Mouse (Mus musculus) heart, adult 2 months (tissue): ENCODE data around the gene Sspo. TPM values are rescaled to one million over a fixed set of nuclear protein-coding genes. Genes with fewer than 3 reads are reported as not detected.

ENCODE experiments used
- DNase-seq, 2 experiments: peaks; one replicate each; pipeline ENCODE4 v3.0.0; 2021
- H3K27ac ChIP-seq: fragments of 200-600 bp; 2 replicates; pipeline ENCODE4 v1.8.1; 2022
- H3K27me3 ChIP-seq: fragments of 200-500 bp; 2 replicates; pipeline ENCODE4 v1.6.1; 2012; ENCODE audit warnings: mild to moderate bottlenecking, low read length, inconsistent platforms, mixed read lengths; ENCODE audit not compliant: control insufficient read depth, insufficient read depth
- H3K36me3 ChIP-seq: fragments of 200-500 bp; 2 replicates; pipeline ENCODE4 v1.6.1; 2012; ENCODE audit warnings: low read length, inconsistent platforms; ENCODE audit not compliant: control insufficient read depth, insufficient read depth
- H3K4me1 ChIP-seq: fragments of 200-500 bp; 2 replicates; pipeline ENCODE4 v1.6.1; 2011; ENCODE audit warnings: low read length; ENCODE audit not compliant: control insufficient read depth, insufficient read depth
- H3K4me3 ChIP-seq: fragments of 200-600 bp; 2 replicates; pipeline ENCODE4 v1.8.1; 2022
- H3K79me2 ChIP-seq: fragments of 200-500 bp; replicated peaks from 2 replicates; pipeline ENCODE4 v1.6.1; 2012; ENCODE audit warnings: mild to moderate bottlenecking, inconsistent platforms, low read length, moderate library complexity, mixed read lengths; ENCODE audit not compliant: control insufficient read depth, insufficient read depth
- H3K9ac ChIP-seq: fragments of 200-500 bp; 2 replicates; pipeline ENCODE4 v1.6.1; 2012; ENCODE audit warnings: low read depth, mild to moderate bottlenecking, control low read depth, inconsistent platforms, low read length, mixed read lengths
- CTCF ChIP-seq: fragments of 200-600 bp; IDR thresholded peaks from 2 replicates; pipeline ENCODE4 v1.8.1; 2022; ENCODE audit warnings: antibody characterized with exemption, mild to moderate bottlenecking, moderate library complexity
- EP300 ChIP-seq: fragments of 200-500 bp; IDR thresholded peaks from 2 replicates; pipeline ENCODE4 v1.6.1; 2011; ENCODE audit warnings: low read depth, low read length, control low read depth; ENCODE audit not compliant: insufficient read depth
- POLR2A ChIP-seq: fragments of 200-500 bp; IDR thresholded peaks from 2 replicates; pipeline ENCODE4 v1.6.1; 2011; ENCODE audit warnings: mild to moderate bottlenecking, low read depth, low read length, control low read depth; ENCODE audit not compliant: insufficient read depth
- WGBS: fragments of 180-500 bp; shearing (Covaris S2); methylation state at CpG from one replicate; pipeline ENCODE4 v1.1.7; 2018; 5-methylcytosine and 5-hydroxymethylcytosine counted together
- intact Hi-C: fragments of 180-260 bp; cut with DNase I; formaldehyde crosslinking; loops from one replicate; pipeline ENCODE4 v1.15.1; 2025
- microRNA-seq, 2 experiments: library from miRNA; unstranded; fragments of <30 nt; microRNA quantifications; one replicate each; pipeline ENCODE4 v1.2.0; 2021
- polyA plus RNA-seq: library from polyadenylated mRNA; depleted of rRNA; stranded (reverse); fragments of >200 nt; gene quantifications from 2 replicates; pipeline ENCODE4 v1.2.3, GENCODE M21; 2012; rRNA removed
- total RNA-seq, 2 experiments: library from RNA; stranded (reverse); gene quantifications; 2 replicates each; pipeline ENCODE4 v1.2.3; 2021

Sspo gene
- total and polyA plus RNA-seq, 3 experiments: 0.18 to 1.7 (median 0.47) TPM

DNA sequence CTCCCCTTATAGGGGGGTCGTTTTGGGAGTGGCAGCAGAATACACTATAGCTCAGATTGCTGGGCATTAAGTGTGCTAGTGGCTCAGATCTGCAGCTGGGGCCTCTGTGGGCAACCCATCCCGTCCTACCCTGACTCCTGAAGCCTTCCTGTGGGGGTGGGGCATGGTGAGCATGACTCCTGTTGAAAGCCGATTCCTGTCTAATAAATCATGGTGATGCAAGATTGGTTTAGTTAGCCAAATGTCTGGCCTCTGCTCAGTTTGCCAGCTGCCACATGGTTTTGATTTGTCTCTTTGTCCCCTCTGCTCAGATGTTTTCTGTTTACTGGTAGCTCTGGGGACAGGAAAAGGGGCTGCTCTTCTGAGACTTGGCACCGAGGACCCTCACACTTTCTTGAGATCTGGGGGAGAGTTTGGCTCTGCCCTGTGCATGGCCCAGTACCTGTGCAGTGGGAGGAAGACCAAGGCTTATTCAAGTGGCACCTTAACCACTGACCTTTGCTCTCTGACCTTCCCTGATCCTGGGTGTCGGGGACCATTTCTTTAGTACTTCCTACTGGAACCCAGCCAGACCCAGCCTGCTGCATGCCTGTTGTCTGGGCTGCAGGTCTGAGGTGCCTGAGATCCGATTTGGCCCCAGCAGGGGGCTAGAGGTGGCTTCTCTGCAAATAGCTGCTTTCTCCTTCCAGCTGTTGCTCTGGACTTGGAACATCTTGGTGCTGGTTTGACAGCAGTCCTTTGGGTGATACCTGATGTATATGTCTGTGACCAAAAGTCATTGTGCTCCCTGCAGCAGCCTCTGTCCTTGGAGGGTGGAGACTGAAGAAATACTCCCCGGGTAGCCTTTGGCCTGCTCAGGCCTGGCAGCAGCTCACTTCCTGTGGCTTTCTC, 93.8 kb downstream of the Sspo start:
- intact Hi-C loops: loop anchor here (2.0 to 5.0 kb wide), 2 partner anchors 40 to 101 kb away; no protein-coding TSS in a partner anchor
- TF ChIP-seq EP300: no peak
- no peak for TF ChIP-seq CTCF
- no peak for TF ChIP-seq POLR2A
- no peaks in the 10 kb centered on the region for H3K27me3 ChIP-seq
- whole genome bisulfite sequencing: 43% methylated on average over 7 of the region's 7 CpGs
- no peaks in the 10 kb centered on the region for H3K79me2 ChIP-seq
- peak; percentile 36 to 50 for DNase-seq
- no peak overlapping the region for H3K27ac ChIP-seq
- no peaks in the 10 kb centered on the region for H3K36me3 ChIP-seq
- H3K4me1 ChIP-seq: peaks cover 4% of the 10 kb centered on the region
- H3K4me3 ChIP-seq: no peak overlapping the region
- no peak overlapping the region for H3K9ac ChIP-seq

DNA sequence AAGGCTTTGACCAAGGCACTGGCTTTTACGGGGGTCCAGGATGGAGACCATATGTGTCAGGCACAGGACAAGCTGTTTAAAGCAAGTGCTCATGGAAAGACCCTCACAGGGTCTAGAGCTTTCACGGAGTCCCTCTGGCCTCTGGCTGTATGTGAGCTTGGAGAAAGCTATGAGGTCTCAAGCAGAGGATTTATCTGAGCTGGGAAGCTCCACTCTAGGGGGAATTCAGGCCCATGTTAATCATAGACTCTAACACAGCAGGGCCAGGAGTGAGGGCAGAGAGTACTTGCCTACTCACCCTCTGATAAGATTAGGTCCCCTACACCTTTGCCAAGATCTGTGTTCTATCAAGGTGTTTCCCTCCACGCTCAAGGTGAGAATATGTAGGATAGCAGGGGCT, 94.6 kb downstream of the Sspo start:
- intact Hi-C loops: loop anchor here (5.0 kb wide), 1 partner anchor 40 kb away; no protein-coding TSS in a partner anchor
- Histone ChIP-seq H3K4me3 (no peak overlapping the region), H3K79me2 (no peaks in the 10 kb centered on the region), H3K4me1 (peaks cover 3% of the 10 kb centered on the region), H3K36me3 (no peaks in the 10 kb centered on the region), H3K27me3 (no peaks in the 10 kb centered on the region), H3K27ac (no peak overlapping the region), H3K9ac (no peak overlapping the region)
- no peak for DNase-seq
- WGBS: 88% methylated on average over 3 of the region's 3 CpGs
- no peak for TF ChIP-seq CTCF
- TF ChIP-seq EP300: no peak
- TF ChIP-seq POLR2A: no peak

- WGBS: 50% methylated on average over 5 of the region's 5 CpGs
- no peak for TF ChIP-seq EP300
- no peak for TF ChIP-seq POLR2A
- TF ChIP-seq CTCF: no peak
- no peak overlapping the region for H3K27ac ChIP-seq
- H3K27me3 ChIP-seq: no peaks in the 10 kb centered on the region
- DNase-seq: no peak
- no peaks in the 10 kb centered on the region for H3K79me2 ChIP-seq
- peaks cover 3% of the 10 kb centered on the region for H3K4me1 ChIP-seq
- H3K4me3 ChIP-seq: no peak overlapping the region
- no peaks in the 10 kb centered on the region for H3K36me3 ChIP-seq
- no peak overlapping the region for H3K9ac ChIP-seq
- intact Hi-C loops: no loop called here
These were observed 97.2 kb downstream of the Sspo start for GRCm38 (mm10) chr6:48545251-48545650.

GRCm38 (mm10) chr6:48546271-48546670, 98.2 kb downstream of the Sspo start:
- peak overlapping the region; percentile 65 for H3K27ac ChIP-seq
- intact Hi-C loops: no loop called here
- no peaks in the 10 kb centered on the region for H3K79me2 ChIP-seq
- DNase-seq: peak in 1 of 2 experiments; percentile 47
- peaks cover 3% of the 10 kb centered on the region for H3K4me1 ChIP-seq
- TF ChIP-seq EP300 (no peak), CTCF (peak; percentile 53)
- no peak overlapping the region for H3K9ac ChIP-seq
- WGBS: 42% methylated on average over 1 of the region's 1 CpGs
- H3K4me3 ChIP-seq: no peak overlapping the region
- no peaks in the 10 kb centered on the region for H3K36me3 ChIP-seq
- no peaks in the 10 kb centered on the region for H3K27me3 ChIP-seq

DNA sequence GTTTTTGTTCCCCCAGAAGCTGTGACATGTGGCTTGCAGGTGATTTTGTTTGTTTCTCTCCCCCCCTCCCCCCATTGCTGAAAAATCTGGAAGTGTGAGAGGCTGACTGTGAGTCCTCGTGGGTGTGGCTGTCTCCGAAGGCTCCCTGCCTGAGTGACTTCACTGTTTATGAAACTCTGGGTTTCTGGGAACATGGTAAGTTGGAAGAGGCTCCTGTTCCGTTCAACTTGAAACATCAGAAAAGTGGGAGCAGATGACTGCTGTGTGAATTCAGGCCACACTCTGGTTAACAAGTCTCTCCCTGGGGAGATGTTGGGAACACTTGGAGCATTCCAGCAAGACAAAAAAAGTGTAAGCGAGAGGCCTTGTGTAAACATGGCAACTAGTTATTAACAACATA, 98.8 kb downstream of the Sspo start:
- TF ChIP-seq CTCF: no peak
- no peak for TF ChIP-seq POLR2A
- TF ChIP-seq EP300: no peak
- no peaks in the 10 kb centered on the region for H3K36me3 ChIP-seq
- H3K4me3 ChIP-seq: no peak overlapping the region
- DNase-seq: peak; percentile 33 to 62
- peaks cover 3% of the 10 kb centered on the region for H3K4me1 ChIP-seq
- intact Hi-C loops: no loop called here
- no peaks in the 10 kb centered on the region for H3K27me3 ChIP-seq
- peak overlapping the region; percentile 65 for H3K27ac ChIP-seq
- H3K9ac ChIP-seq: 0 out of 2 replicates have a peak overlapping the region, but pooled peaks have one; percentile 12
- no peaks in the 10 kb centered on the region for H3K79me2 ChIP-seq
- 56% methylated on average over 4 of the region's 4 CpGs for WGBS

- Histone ChIP-seq H3K27ac (no peak overlapping the region), H3K9ac (no peak overlapping the region), H3K79me2 (no peaks in the 10 kb centered on the region), H3K36me3 (no peaks in the 10 kb centered on the region), H3K27me3 (no peaks in the 10 kb centered on the region), H3K4me1 (peaks cover 3% of the 10 kb centered on the region), H3K4me3 (no peak overlapping the region)
- 85% methylated on average over 6 of the region's 6 CpGs for WGBS
- intact Hi-C loops: no loop called here
- DNase-seq: no peak
- TF ChIP-seq EP300 (no peak), POLR2A (no peak), CTCF (no peak)
These were observed 100.3 kb downstream of the Sspo start for GRCm38 (mm10) chr6:48548314-48548713.

Small RNA genes lying within 50 kb of the gene (microRNA-seq; reads per million reads assigned to microRNA genes)
- gene Gm24325: 0 reads per million in 2 experiments

Other genes with a start within 250 kb of the Sspo start
- 10 to 100 TPM; 16.1 to 21.0 TPM for gene Krba1, start 52.6 kb upstream of the Sspo start, total RNA-seq
- gene Krba1, start 52.6 kb upstream of the Sspo start, polyA plus RNA-seq: 20.6 and 23.8 TPM in 2 replicates
- gene Zfp467, start 2.4 kb upstream of the Sspo start, total RNA-seq: 10 to 100 TPM in 1 of 2 experiments, 1 to 10 TPM in 1; 9.7 to 11.8 TPM
- gene Zfp467, start 2.4 kb upstream of the Sspo start, polyA plus RNA-seq: 11.0 and 13.0 TPM in 2 replicates
- gene Atp6v0e2, start 89.4 kb downstream of the Sspo start, total RNA-seq: 10 to 100 TPM; 17.8 to 18.1 TPM
- gene Atp6v0e2, start 89.4 kb downstream of the Sspo start, polyA plus RNA-seq: 18.5 and 24.3 TPM in 2 replicates
- gene Lrrc61, start 106.6 kb downstream of the Sspo start, total RNA-seq: 10 to 100 TPM; 14.9 to 16.6 TPM
- 13.9 and 19.8 TPM in 2 replicates for gene Lrrc61, start 106.6 kb downstream of the Sspo start, polyA plus RNA-seq
- gene Rarres2, start 124.6 kb downstream of the Sspo start, total RNA-seq: 10 to 100 TPM; 70.9 to 82.4 TPM
- 93.7 and 99.3 TPM in 2 replicates for gene Rarres2, start 124.6 kb downstream of the Sspo start, polyA plus RNA-seq
- gene Gm45021, start 141.4 kb downstream of the Sspo start, total RNA-seq: not detected
- gene Gm45021, start 141.4 kb downstream of the Sspo start, polyA plus RNA-seq: not detected in 2 replicates
- 10 to 100 TPM; 30.0 to 33.2 TPM for gene Repin1, start 145.7 kb downstream of the Sspo start, total RNA-seq
- gene Repin1, start 145.7 kb downstream of the Sspo start, polyA plus RNA-seq: 27.7 and 33.1 TPM in 2 replicates
- not detected for gene Gm44965, start 145.7 kb downstream of the Sspo start, total RNA-seq
- not detected in 2 replicates for gene Gm44965, start 145.7 kb downstream of the Sspo start, polyA plus RNA-seq
- gene Zfp775, start 153.8 kb downstream of the Sspo start, total RNA-seq: 10 to 100 TPM; 11.8 to 12.9 TPM
- 6.2 and 7.0 TPM in 2 replicates for gene Zfp775, start 153.8 kb downstream of the Sspo start, polyA plus RNA-seq
- under 1 TPM; 0.16 to 0.29 TPM for gene AI854703, start 178.5 kb downstream of the Sspo start, total RNA-seq
- gene AI854703, start 178.5 kb downstream of the Sspo start, polyA plus RNA-seq: 0.68 and 1.1 TPM in 2 replicates
- 1 to 10 TPM; 7.1 to 7.6 TPM for gene Gimap8, start 199.0 kb downstream of the Sspo start, total RNA-seq
- gene Gimap8, start 199.0 kb downstream of the Sspo start, polyA plus RNA-seq: 4.1 and 7.3 TPM in 2 replicates
- 1 to 10 TPM; 3.1 to 3.4 TPM for gene Gimap9, start 227.9 kb downstream of the Sspo start, total RNA-seq
- 1.8 and 3.7 TPM in 2 replicates for gene Gimap9, start 227.9 kb downstream of the Sspo start, polyA plus RNA-seq
- 10 to 100 TPM; 22.4 to 25.3 TPM for gene Gimap4, start 236.3 kb downstream of the Sspo start, total RNA-seq
- 28.1 and 42.1 TPM in 2 replicates for gene Gimap4, start 236.3 kb downstream of the Sspo start, polyA plus RNA-seq